Mouse (Mus musculus) cerebellum, adult 2 months (tissue): ENCODE measurements at regions not wholly inside any gene's neighbourhood (a gene's known extent, or its start where the extent isn't known, plus 50 kb on each side); places are given as distances from the start of the nearest gene placed in this dataset.

Experiments used
- CTCF ChIP-seq: fragments of 200-500 bp; IDR thresholded peaks from 2 replicates; pipeline ENCODE4 v1.5.1; 2011; ENCODE audit warnings: low read depth, mild to moderate bottlenecking, control low read depth, low read length, moderate library complexity, borderline replicate concordance; ENCODE audit not compliant: insufficient read depth
- POLR2A ChIP-seq: fragments of 200-500 bp; IDR thresholded peaks from 2 replicates; pipeline ENCODE4 v1.6.1; 2011; ENCODE audit warnings: low read length, control low read depth, borderline replicate concordance; ENCODE audit not compliant: insufficient read depth

DNA sequence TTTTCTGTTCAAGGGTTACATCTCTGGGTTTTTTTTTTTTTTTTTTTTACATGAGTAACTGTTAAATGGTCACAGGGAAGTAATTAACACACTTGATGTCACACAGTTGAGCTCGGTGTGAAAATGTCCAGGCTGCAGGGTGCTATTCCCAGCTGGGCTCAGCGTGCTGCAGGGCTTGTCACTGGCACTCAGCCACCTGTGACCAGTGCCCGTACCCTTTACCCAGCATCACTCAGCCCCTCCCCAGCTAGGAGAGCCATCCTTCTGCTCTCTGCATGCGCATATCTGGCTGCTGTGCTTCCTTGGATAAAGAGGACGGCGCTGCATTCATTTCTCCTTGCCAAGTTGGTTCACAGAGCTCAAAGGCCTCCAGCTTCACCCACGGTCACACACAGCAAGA lies 66.7 kb upstream of the Zdhhc25 start:
- TF ChIP-seq CTCF (no peak), POLR2A (no peak)
